Mouse (Mus musculus) stomach, embryonic 16.5 days (tissue): Measurements from ENCODE around the gene Igflr1. TPM values are rescaled to one million over a fixed set of nuclear protein-coding genes. Genes with fewer than 3 reads are reported as not detected.

ENCODE experiments used
- ATAC-seq: fragments of 200-750 bp; cut with Nextera tagmentation; 2 replicates; pipeline ENCODE4 v1.8.0; 2017; ENCODE audit warnings: moderate number of reproducible peaks, moderate TSS enrichment; ENCODE audit not compliant: insufficient read depth, low FRiP score
- H3K27ac ChIP-seq: fragments of 300-500 bp; sonication (generic); 2 replicates; pipeline ENCODE4 v1.5.1; 2014; ENCODE audit warnings: low read length
- H3K27me3 ChIP-seq: fragments of 300-500 bp; sonication (generic); 2 replicates; pipeline ENCODE4 v1.6.1; 2014; ENCODE audit warnings: low read length, control low read depth, mixed read lengths; ENCODE audit not compliant: control insufficient read depth, insufficient read depth
- H3K36me3 ChIP-seq: fragments of 300-500 bp; sonication (generic); 2 replicates; pipeline ENCODE4 v1.6.1; 2014; ENCODE audit warnings: low read length; ENCODE audit not compliant: control insufficient read depth, insufficient read depth
- H3K4me1 ChIP-seq: fragments of 300-500 bp; sonication (generic); 2 replicates; pipeline ENCODE4 v1.6.1; 2014; ENCODE audit warnings: low read length, control low read depth, mixed read lengths; ENCODE audit not compliant: control insufficient read depth, insufficient read depth
- H3K4me2 ChIP-seq: fragments of 300-500 bp; sonication (generic); 2 replicates; pipeline ENCODE4 v1.6.1; 2014; ENCODE audit warnings: low read depth, low read length, mixed read lengths
- H3K4me3 ChIP-seq: fragments of 300-500 bp; sonication (generic); replicated peaks from 2 replicates; pipeline ENCODE4 v1.5.1; 2014; ENCODE audit warnings: mild to moderate bottlenecking, low read length
- H3K9ac ChIP-seq: fragments of 300-500 bp; sonication (generic); 2 replicates; pipeline ENCODE4 v1.6.1; 2014; ENCODE audit warnings: low read length
- H3K9me3 ChIP-seq: fragments of 300-500 bp; sonication (generic); replicated peaks from 2 replicates; pipeline ENCODE4 v1.6.1; 2016; ENCODE audit warnings: low read length, control low read depth; ENCODE audit not compliant: control insufficient read depth
- WGBS: fragments of 180-500 bp; shearing (Covaris S2); extraction: QIAGEN DNeasy Blood & Tissue Kit; methylation state at CpG from one replicate; pipeline ENCODE4 v1.1.7; 2014; 5-methylcytosine and 5-hydroxymethylcytosine counted together
- polyA plus RNA-seq: library from polyadenylated mRNA; unstranded; fragments of >200 nt; fragmentation: Nextera tagmentation; extraction: Ambion mirVana; gene quantifications from 2 replicates; pipeline ENCODE4 v1.2.1, GENCODE M21; 2015

Igflr1 gene
- polyA plus RNA-seq, 1 experiment from 2014 or later = 3.6 TPM

DNA sequence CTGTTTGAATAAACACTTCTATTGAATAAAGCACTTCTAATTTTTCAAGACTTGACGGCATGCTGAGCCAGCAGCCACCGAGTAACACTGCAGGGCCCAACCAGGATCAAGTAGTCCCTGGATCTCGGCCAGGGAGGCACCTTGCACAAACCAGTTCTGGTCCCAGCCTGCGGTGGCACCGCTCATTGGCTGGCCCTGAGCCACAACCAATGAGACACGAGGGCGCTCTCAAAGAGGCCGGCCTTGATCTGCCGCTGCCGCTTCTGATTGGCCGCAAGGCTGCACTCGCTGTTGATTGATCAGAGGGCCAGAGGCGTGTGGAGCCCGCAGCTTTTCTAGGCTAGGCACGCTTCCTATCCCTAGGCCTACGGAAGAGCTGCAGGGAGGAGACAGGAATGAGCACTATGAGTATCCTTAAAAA is 34.7 kb downstream of the Igflr1 start:
- no peak overlapping the region for H3K4me3 ChIP-seq
- WGBS = under 1% methylated on average over 16 of the region's 16 CpGs

DNA sequence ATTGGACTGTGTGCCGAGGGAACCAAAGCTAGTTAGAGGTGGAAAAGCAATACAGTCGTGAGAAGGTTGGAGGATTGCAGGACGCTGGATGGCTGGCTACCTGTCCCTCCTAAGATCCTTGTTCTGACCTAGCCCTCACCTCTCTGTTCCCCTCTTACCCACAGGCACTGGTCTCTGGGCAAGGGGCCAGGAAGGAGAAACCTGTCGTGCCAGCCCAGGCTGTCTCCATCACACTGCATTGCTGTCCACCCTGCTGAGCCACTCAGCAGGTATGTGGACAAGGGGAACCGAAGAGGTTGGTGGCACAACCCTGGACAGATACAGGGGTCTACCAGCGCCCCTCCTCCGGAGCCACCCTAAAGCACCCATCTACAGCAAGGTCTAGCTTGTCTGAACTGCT is 35.4 kb downstream of the Igflr1 start:
- Histone ChIP-seq H3K27me3 (no peaks in the 10 kb centered on the region), H3K9me3 (no peaks in the 10 kb centered on the region), H3K27ac (peak overlapping the region; percentile 90), H3K4me3 (no peak overlapping the region), H3K4me2 (peak overlapping the region; percentile 30), H3K9ac (peak overlapping the region; percentile 44; the same call in 1 of the 2 replicates), H3K36me3 (no peaks in the 10 kb centered on the region), H3K4me1 (peaks cover 15% of the 10 kb centered on the region)
- ATAC-seq = peak; percentile 38; the same call in 1 of the 2 replicates
- 50% methylated on average over 7 of the region's 7 CpGs for WGBS

More for the DNA sequence above, 34.7 kb downstream of the Igflr1 start:
- Histone ChIP-seq H3K36me3 (no peaks in the 10 kb centered on the region), H3K4me1 (peaks cover 15% of the 10 kb centered on the region), H3K4me2 (peak overlapping the region; percentile 30), H3K27ac (peak overlapping the region; percentile 90), H3K9me3 (no peaks in the 10 kb centered on the region), H3K27me3 (no peaks in the 10 kb centered on the region), H3K9ac (peak overlapping the region; percentile 44; the same call in 1 of the 2 replicates)
- peak; percentile 94 for ATAC-seq

DNA sequence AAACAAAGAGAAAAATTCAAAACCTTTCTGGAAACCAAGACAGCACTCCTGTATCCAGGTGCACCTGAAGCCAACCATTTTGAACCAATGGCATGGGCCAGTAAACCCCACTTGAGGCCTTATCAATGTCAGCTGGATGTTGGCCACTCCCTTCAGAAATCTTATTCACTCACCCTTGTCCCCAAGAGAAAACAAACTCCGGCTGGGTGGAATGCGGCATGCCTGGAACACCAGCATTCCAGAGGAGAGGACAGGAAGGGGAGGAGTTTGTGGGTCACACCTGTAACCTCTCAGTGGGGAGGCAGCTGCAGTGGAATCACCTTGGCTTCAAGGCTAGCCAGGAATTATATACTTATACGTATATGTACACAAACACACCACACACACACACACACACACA is 37.4 kb downstream of the Igflr1 start:
- 22% methylated on average over 3 of the region's 3 CpGs for WGBS
- Histone ChIP-seq H3K9me3 (no peaks in the 10 kb centered on the region), H3K4me1 (peaks cover 15% of the 10 kb centered on the region), H3K4me2 (no peak overlapping the region), H3K27me3 (no peaks in the 10 kb centered on the region), H3K4me3 (no peak overlapping the region), H3K27ac (peak overlapping the region; percentile 79; the same call in 1 of the 2 replicates), H3K36me3 (no peaks in the 10 kb centered on the region), H3K9ac (no peak overlapping the region)
- peak; percentile 70 for ATAC-seq

DNA sequence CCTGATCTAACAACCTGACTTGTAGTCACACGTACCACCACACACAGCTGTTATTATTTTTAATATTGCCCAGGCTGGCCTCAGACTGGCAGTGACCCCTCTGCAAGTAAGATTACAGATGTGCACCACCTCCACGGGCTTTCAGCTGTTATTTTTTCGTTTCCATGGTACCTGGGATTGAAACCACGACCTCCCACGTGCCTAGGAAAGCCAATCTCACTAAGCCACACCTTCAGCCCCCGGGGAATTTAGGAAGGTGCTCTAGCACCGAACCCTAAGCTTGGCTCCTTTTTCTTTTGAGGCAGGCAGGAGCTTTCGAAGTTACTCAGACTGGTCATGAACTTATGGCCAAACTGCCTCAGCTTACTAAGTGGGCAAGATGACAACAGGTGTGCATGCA is 39.2 kb downstream of the Igflr1 start:
- Histone ChIP-seq H3K9ac (no peak overlapping the region), H3K27me3 (no peaks in the 10 kb centered on the region), H3K27ac (no peak overlapping the region), H3K4me3 (no peak overlapping the region), H3K36me3 (no peaks in the 10 kb centered on the region), H3K9me3 (no peaks in the 10 kb centered on the region), H3K4me2 (no peak overlapping the region), H3K4me1 (peaks cover 15% of the 10 kb centered on the region)
- no peak for ATAC-seq
- 46% methylated on average over 8 of the region's 8 CpGs for WGBS

- Histone ChIP-seq H3K9ac (no peak overlapping the region), H3K9me3 (no peaks in the 10 kb centered on the region), H3K4me3 (no peak overlapping the region), H3K4me1 (peaks cover 15% of the 10 kb centered on the region), H3K27me3 (no peaks in the 10 kb centered on the region), H3K4me2 (no peak overlapping the region), H3K27ac (no peak overlapping the region), H3K36me3 (no peaks in the 10 kb centered on the region)
- WGBS = 83% methylated on average over 8 of the region's 8 CpGs
- no peak for ATAC-seq
These were observed 39.7 kb downstream of the Igflr1 start for GRCm38 (mm10) chr7:30604944-30605343.

DNA sequence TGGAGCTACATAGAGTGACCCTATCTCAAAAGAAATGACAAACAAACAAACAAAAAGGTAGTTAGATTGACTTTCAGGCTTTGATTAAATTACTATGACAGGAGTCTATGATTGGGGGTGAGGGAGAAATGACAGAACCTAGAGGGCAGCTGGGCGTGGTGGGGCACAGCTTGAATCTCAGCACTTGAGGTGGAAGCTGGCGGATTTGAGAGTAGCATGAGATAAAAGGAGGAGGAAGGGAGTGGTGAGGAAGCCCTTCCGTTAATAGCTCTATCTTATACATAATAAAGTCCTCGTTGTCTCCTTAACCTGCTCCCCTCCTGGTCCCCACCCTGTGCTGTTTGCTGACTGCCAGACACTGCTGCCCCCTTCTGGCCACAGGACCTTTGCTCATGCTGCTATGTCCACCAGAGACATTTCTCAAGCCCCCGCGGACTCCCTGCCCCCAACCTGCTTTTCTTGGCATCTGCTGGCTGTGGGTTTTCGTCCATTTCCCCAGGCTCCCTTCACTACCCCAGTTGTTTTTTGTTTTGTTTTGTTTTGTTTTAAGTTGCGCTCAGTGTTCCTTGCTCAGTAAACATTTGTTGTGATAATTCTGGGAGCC is 42.6 kb downstream of the Igflr1 start:
- Histone ChIP-seq H3K27me3 (no peaks in the 10 kb centered on the region), H3K36me3 (no peaks in the 10 kb centered on the region), H3K9me3 (no peaks in the 10 kb centered on the region), H3K27ac (no peak overlapping the region), H3K4me3 (no peak overlapping the region), H3K4me2 (no peak overlapping the region), H3K9ac (no peak overlapping the region), H3K4me1 (peaks cover 5% of the 10 kb centered on the region; the same call in 1 of the 2 replicates)
- peak; percentile 54; the same call in 1 of the 2 replicates for ATAC-seq
- WGBS = 26% methylated on average over 8 of the region's 8 CpGs

GRCm38 (mm10) chr7:30608476-30608875 is 43.2 kb downstream of the Igflr1 start:
- H3K4me1 ChIP-seq = no peaks in the 10 kb centered on the region
- H3K36me3 ChIP-seq = no peaks in the 10 kb centered on the region
- no peaks in the 10 kb centered on the region for H3K27me3 ChIP-seq
- H3K9ac ChIP-seq = no peak overlapping the region
- no peak overlapping the region for H3K27ac ChIP-seq
- no peak overlapping the region for H3K4me2 ChIP-seq
- H3K9me3 ChIP-seq = no peaks in the 10 kb centered on the region
- no peak for ATAC-seq
- WGBS = 49% methylated on average over 16 of the region's 16 CpGs
- H3K4me3 ChIP-seq = no peak overlapping the region

GRCm38 (mm10) chr7:30610043-30610442 is 44.8 kb downstream of the Igflr1 start:
- WGBS = 52% methylated on average over 7 of the region's 7 CpGs

DNA sequence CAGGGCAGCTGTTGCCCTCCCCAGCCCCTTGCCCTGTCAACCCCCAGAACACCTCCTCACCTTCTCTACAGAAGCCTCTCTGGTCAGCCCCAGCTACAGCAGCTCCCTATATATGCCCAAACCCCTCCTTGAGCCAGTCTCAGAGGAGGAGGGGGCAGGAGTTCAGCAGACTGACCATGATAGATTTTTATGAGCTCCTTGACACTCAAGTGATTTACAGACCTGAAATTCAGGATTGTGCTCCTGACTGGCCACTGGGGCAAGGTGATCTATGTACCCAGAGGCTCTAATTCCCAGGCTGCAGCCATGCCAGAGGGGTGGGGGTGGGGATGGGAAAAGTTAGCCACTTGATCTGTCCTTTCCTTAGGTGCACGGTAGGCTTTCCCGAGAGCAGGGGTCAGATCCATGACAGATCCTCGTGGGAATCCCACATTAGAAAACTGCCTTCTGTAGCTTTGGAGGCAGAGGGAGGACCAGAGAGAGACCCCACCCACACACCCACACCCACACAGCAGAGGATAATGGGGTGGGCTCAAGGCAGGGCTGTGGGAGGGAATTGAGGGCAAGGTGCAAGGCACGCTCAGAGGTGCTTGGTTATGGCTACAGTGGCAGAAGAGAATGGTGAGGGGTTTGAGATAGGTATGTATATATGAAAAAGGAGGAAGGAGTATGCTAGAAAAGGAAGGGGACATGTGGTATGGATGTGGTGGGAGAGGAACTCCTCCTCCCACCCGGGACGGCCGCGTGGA is 47.6 kb downstream of the Igflr1 start, which contains the start of gene Upk1a:
Gene Upk1a, minus strand, starts transcription at position 194 of the 749 bp plus-strand sequence.
- no peaks in the 10 kb centered on the region for H3K27me3 ChIP-seq
- no peaks in the 10 kb centered on the region for H3K4me1 ChIP-seq
- no peak within 1 kb of the TSS for H3K27ac ChIP-seq
- H3K9me3 ChIP-seq = no peaks in the 10 kb centered on the region
- H3K4me2 ChIP-seq = no peak within 1 kb of the TSS
- no peak within 1 kb of the TSS for H3K9ac ChIP-seq
- peaks cover 18% of the 10 kb centered on the region for H3K36me3 ChIP-seq
- no peak within 1 kb of the TSS for H3K4me3 ChIP-seq
- 51% methylated on average over 8 of the region's 8 CpGs for WGBS
- no peak for ATAC-seq

More at GRCm38 (mm10) chr7:30610043-30610442, 44.8 kb downstream of the Igflr1 start:
- Histone ChIP-seq H3K9ac (no peak overlapping the region), H3K36me3 (no peaks in the 10 kb centered on the region), H3K9me3 (no peaks in the 10 kb centered on the region), H3K4me3 (no peak overlapping the region), H3K4me2 (no peak overlapping the region), H3K27ac (no peak overlapping the region; the same call in 1 of the 2 replicates), H3K4me1 (no peaks in the 10 kb centered on the region), H3K27me3 (no peaks in the 10 kb centered on the region)
- peak; percentile 32 for ATAC-seq
